Mouse (Mus musculus) lung, embryonic 14.5 days (tissue): ENCODE measurements around the gene Iqsec1. TPM values are rescaled to one million over a fixed set of nuclear protein-coding genes. Genes with fewer than 3 reads are reported as not detected.
"Not testable (repeated sequence)": the region's sequence is repeated elsewhere in the genome, so short reads cannot be mapped to it uniquely, and the experiment has no call there.

Source experiments
- ATAC-seq: fragments of 200-750 bp; cut with Nextera tagmentation; 2 replicates; pipeline ENCODE4 v1.8.0; 2017; ENCODE audit warnings: mild to moderate bottlenecking, moderate TSS enrichment, moderate library complexity; ENCODE audit not compliant: insufficient read depth
- DNase-seq: peaks from one replicate; pipeline ENCODE4 v3.0.0-alpha.2; 2015
- H3K27ac ChIP-seq: fragments of 300-500 bp; sonication (generic); 2 replicates; pipeline ENCODE4 v1.5.1; 2014; ENCODE audit warnings: low read depth, mild to moderate bottlenecking, moderate library complexity
- H3K27me3 ChIP-seq: fragments of 300-500 bp; sonication (generic); 2 replicates; pipeline ENCODE4 v1.6.1; 2014; ENCODE audit warnings: low read length, control low read depth; ENCODE audit not compliant: insufficient read depth
- H3K36me3 ChIP-seq: fragments of 300-500 bp; sonication (generic); 2 replicates; pipeline ENCODE4 v1.6.1; 2014; ENCODE audit warnings: control low read depth; ENCODE audit not compliant: insufficient read depth
- H3K4me1 ChIP-seq: fragments of 300-500 bp; sonication (generic); 2 replicates; pipeline ENCODE4 v1.6.1; 2014; ENCODE audit warnings: antibody characterized with exemption, control low read depth; ENCODE audit not compliant: insufficient read depth
- H3K4me2 ChIP-seq: fragments of 300-500 bp; sonication (generic); 2 replicates; pipeline ENCODE4 v1.6.1; 2014; ENCODE audit warnings: mild to moderate bottlenecking
- H3K4me3 ChIP-seq: fragments of 300-500 bp; sonication (generic); 2 replicates; pipeline ENCODE4 v1.5.1; 2014; ENCODE audit warnings: low read depth, low read length
- H3K9ac ChIP-seq: fragments of 300-500 bp; sonication (generic); 2 replicates; pipeline ENCODE4 v1.6.1; 2014
- H3K9me3 ChIP-seq: fragments of 300-500 bp; sonication (generic); 2 replicates; pipeline ENCODE4 v1.6.1; 2016; ENCODE audit warnings: low read depth, low read length, control low read depth
- CTCF ChIP-seq: IDR thresholded peaks from 2 replicates; pipeline ENCODE4 v1.5.1; 2016; ENCODE audit warnings: antibody characterized with exemption, low read depth
- WGBS: fragments of 180-500 bp; shearing (Covaris S2); extraction: QIAGEN DNeasy Blood & Tissue Kit; methylation state at CpG from one replicate; pipeline ENCODE4 v1.1.7; 2014; 5-methylcytosine and 5-hydroxymethylcytosine counted together
- polyA plus RNA-seq: library from polyadenylated mRNA; unstranded; fragments of >200 nt; fragmentation: Nextera tagmentation; extraction: Ambion mirVana; gene quantifications from 2 replicates; pipeline ENCODE4 v1.2.1, GENCODE M21; 2014

Gene Iqsec1
- polyA plus RNA-seq, 1 experiment from 2014 or later: 15.8 TPM

- Histone ChIP-seq H3K4me2 (no peak overlapping the region), H3K27me3 (no peaks in the 10 kb centered on the region), H3K4me1 (peaks cover 11% of the 10 kb centered on the region; the same call in 1 of the 2 replicates), H3K36me3 (peaks cover 34% of the 10 kb centered on the region), H3K27ac (peak overlapping the region; percentile 60), H3K9ac (no peak overlapping the region), H3K9me3 (no peaks in the 10 kb centered on the region), H3K4me3 (no peak overlapping the region)
- no peak for TF ChIP-seq CTCF
- WGBS: 58% methylated on average over 20 of the region's 20 CpGs
- DNase-seq (peak; percentile 58), ATAC-seq (peak; percentile 60)
These were observed 328.0 kb downstream of the Iqsec1 start for GRCm38 (mm10) chr6:90660398-90661028.

- 55% methylated on average over 2 of the region's 2 CpGs for whole genome bisulfite sequencing
- H3K27ac ChIP-seq: 0 out of 2 replicates have a peak overlapping the region, but pooled peaks have one; percentile 21
These were observed 328.6 kb downstream of the Iqsec1 start for GRCm38 (mm10) chr6:90659913-90660312.

GRCm38 (mm10) chr6:90656344-90656850, 332.1 kb downstream of the Iqsec1 start:
- H3K27me3 ChIP-seq, H3K9me3 ChIP-seq, H3K36me3 ChIP-seq, DNase-seq, H3K9ac ChIP-seq, H3K4me3 ChIP-seq, ATAC-seq, H3K27ac ChIP-seq, H3K4me2 ChIP-seq: not testable (repeated sequence)
- peak; percentile 23; the same call in 1 of the 2 replicates for TF ChIP-seq CTCF
- 75% methylated on average over 2 of the region's 2 CpGs for WGBS
- H3K4me1 ChIP-seq: peaks cover 10% of the 10 kb centered on the region; the same call in 1 of the 2 replicates

More at GRCm38 (mm10) chr6:90659913-90660312, 328.6 kb downstream of the Iqsec1 start:
- Histone ChIP-seq H3K27me3 (no peaks in the 10 kb centered on the region), H3K4me3 (no peak overlapping the region), H3K36me3 (peaks cover 28% of the 10 kb centered on the region), H3K4me1 (peaks cover 11% of the 10 kb centered on the region; the same call in 1 of the 2 replicates), H3K4me2 (no peak overlapping the region), H3K9ac (no peak overlapping the region), H3K9me3 (no peaks in the 10 kb centered on the region)
- ATAC-seq (no peak), DNase-seq (peak; percentile 11)
- TF ChIP-seq CTCF: no peak

DNA sequence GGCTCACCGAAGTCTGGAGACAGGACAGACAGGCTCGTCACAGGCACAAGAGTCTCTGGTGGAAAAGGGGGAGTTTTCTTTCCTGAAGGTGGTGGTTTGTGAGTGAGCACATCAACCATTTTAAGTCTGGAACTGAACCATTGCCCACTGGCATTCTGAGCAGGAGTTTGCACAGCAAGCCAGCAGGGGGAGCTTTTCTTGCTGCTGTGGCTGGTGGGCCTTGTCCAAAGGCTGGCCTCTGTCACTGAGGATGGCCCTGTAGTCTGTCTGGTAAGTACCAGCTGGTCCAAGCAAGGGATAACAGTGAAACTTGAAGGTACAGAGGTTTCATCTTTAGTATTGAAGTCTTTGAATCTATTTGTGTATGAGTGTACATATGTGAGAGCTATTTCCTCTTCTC, 334.7 kb downstream of the Iqsec1 start:
- no peak overlapping the region for H3K4me2 ChIP-seq
- no peak overlapping the region for H3K4me3 ChIP-seq
- ATAC-seq: peak; percentile 56; the same call in 1 of the 2 replicates
- H3K9me3 ChIP-seq: no peaks in the 10 kb centered on the region
- H3K36me3 ChIP-seq: no peaks in the 10 kb centered on the region
- H3K9ac ChIP-seq: no peak overlapping the region
- no peak overlapping the region for H3K27ac ChIP-seq
- H3K4me1 ChIP-seq: no peaks in the 10 kb centered on the region
- no peaks in the 10 kb centered on the region for H3K27me3 ChIP-seq
- 35% methylated on average over 2 of the region's 2 CpGs for WGBS
- peak; percentile 74 for TF ChIP-seq CTCF
- peak; percentile 75 for DNase-seq

DNA sequence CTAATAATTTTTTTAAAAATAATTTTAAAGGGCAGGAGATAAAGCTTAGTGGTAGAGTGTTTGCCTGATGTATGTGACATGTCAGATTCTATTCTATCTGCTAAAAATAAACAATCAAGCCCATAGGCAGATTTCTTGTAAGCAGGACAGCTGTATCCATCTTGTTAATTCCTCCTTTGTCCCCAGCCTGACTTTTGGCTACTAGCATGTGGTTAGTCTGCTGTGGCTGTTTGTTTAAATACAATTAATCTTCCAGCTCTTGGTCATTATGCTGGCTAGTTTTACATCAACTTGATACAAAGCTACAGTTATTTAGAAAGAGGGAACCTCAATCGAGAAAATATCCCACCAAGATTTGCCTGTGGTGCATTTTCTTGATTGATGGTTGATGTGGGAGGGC, 337.9 kb downstream of the Iqsec1 start:
- Histone ChIP-seq H3K4me1 (no peaks in the 10 kb centered on the region), H3K9ac (no peak overlapping the region), H3K4me2 (no peak overlapping the region), H3K4me3 (no peak overlapping the region), H3K36me3 (no peaks in the 10 kb centered on the region), H3K27me3 (no peaks in the 10 kb centered on the region), H3K27ac (no peak overlapping the region), H3K9me3 (no peaks in the 10 kb centered on the region)
- 36% methylated on average over 1 of the region's 1 CpGs for WGBS
- DNase-seq (peak; percentile 79), ATAC-seq (peak; percentile 74)
- no peak for TF ChIP-seq CTCF

DNA sequence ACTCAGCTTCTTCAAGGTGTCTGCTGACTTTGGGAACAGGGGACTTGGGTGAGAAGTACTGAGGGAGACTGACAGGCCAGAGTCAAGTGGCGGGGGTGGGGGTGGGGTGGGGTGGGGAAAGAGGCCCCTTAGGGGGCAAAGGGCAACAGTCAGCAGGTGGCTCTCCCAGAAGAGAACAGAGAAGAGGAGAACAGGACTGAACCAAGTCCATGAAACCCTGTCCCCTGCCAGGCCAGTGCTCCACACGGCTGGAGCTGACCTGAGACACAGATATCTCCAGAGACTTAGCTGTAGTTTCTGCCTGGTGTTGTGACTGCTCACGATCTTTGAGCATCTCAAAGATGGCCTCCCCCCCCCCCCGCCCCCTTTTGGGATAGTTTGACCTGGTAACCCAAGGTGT, 339.2 kb downstream of the Iqsec1 start:
- no peaks in the 10 kb centered on the region for H3K27me3 ChIP-seq
- no peaks in the 10 kb centered on the region for H3K9me3 ChIP-seq
- H3K4me1 ChIP-seq: no peaks in the 10 kb centered on the region
- no peak overlapping the region for H3K4me3 ChIP-seq
- H3K9ac ChIP-seq: no peak overlapping the region
- TF ChIP-seq CTCF: no peak
- DNase-seq (no peak), ATAC-seq (no peak)
- H3K36me3 ChIP-seq: no peaks in the 10 kb centered on the region
- H3K4me2 ChIP-seq: no peak overlapping the region
- WGBS: 62% methylated on average over 4 of the region's 4 CpGs
- no peak overlapping the region for H3K27ac ChIP-seq

DNA sequence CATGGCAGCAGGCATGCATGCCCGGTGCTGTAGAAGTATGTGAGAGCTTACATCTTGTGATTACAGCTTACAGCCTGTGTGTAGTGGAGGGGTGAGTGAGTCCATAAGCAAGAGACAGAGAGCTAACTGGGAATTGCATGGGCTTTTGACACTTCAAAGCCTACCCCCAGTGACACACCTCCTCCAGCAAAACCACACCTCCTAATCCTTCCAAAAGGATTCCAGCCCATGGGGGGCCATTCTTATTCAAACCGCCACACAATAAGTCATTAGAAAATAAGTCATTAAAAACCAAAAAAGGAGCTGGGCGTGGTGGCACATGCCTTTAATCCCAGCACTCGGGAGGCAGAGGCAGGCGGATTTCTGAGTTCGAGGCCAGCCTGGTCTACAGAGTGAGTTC, 340.1 kb downstream of the Iqsec1 start:
- no peak overlapping the region for H3K27ac ChIP-seq
- DNase-seq: no peak

More for the DNA sequence above, 340.1 kb downstream of the Iqsec1 start:
- no peaks in the 10 kb centered on the region for H3K4me1 ChIP-seq
- no peaks in the 10 kb centered on the region for H3K9me3 ChIP-seq
- 92% methylated on average over 6 of the region's 6 CpGs for WGBS
- no peaks in the 10 kb centered on the region for H3K36me3 ChIP-seq
- H3K4me2 ChIP-seq: no peak overlapping the region
- TF ChIP-seq CTCF: no peak
- ATAC-seq: no peak
- H3K4me3 ChIP-seq: no peak overlapping the region
- no peaks in the 10 kb centered on the region for H3K27me3 ChIP-seq
- H3K9ac ChIP-seq: no peak overlapping the region
